Mouse (Mus musculus) thymus, postnatal 36 days (tissue): ENCODE data around the gene Mxra7.
"Not testable (repeated sequence)": the region's sequence is repeated elsewhere in the genome, so short reads cannot be mapped to it uniquely, and the experiment has no call there.

Experiments used
- DNase-seq, 2 experiments: peaks; one replicate each; pipeline ENCODE4 v3.0.0; 2022; ENCODE audit warnings: mixed read lengths in 2 of 2

Mxra7 gene

DNA sequence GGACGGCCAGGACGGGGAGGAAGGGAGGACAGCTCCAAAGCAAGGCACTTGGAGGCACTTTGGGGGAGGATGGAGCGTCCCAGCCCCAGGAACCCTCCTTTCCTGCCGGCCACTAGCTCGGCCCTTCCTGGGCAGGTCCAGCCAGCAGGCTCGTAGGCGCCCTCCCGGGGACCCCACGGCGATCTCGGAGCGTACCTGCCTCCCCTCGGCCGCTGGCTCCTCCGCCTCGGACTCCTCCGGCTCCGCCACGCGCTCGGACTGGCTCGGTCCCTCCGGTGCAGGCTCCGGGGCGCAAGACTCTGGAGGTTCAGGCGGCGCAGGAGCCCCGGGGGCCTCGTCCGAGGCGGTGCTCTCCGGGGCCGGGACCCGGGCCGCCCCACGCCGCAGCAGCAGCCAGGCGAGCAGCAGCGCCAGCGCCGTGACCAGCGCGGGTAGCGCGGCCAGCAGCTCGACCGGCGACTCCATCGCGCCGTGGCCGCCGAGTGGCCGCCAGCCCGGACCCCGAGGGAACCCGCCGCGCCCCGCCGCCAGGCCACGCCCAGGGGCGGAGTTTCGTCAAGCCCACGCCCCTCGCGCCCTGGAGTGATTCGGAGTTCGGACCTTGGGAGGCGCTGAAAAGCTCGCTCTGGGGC, at the start of gene Mxra7:
Mxra7 (minus strand) TSS at position 513 of the 632 bp plus-strand sequence.
- DNase-seq, result peak; percentile 58 to 61

DNA sequence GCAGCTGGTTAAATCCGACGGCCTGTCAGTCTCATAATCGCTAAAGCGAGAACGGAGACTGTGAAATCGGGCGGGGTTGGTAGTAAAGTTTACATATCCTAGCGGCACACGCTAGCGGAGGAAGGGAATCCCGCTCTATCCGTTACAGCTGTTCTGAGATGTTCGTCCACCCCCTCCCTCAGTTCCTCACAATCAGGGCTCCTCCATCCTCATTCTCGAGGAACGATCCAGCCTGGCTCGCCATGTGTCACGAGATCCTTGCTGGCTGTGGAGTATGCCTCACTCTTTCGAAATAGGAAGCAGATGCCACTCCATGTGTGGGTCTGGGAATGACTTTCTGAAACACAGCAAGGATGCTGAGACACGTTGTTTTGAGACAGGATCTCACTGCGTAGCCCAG, 46.1 kb upstream of the Mxra7 start:
- DNase-seq, result no peak

GRCm38 (mm10) chr11:116871538-116871937, 43.7 kb upstream of the Mxra7 start:
- DNase-seq, result no peak

GRCm38 (mm10) chr11:116869641-116870040, 41.8 kb upstream of the Mxra7 start:
- no peak for DNase-seq

DNA sequence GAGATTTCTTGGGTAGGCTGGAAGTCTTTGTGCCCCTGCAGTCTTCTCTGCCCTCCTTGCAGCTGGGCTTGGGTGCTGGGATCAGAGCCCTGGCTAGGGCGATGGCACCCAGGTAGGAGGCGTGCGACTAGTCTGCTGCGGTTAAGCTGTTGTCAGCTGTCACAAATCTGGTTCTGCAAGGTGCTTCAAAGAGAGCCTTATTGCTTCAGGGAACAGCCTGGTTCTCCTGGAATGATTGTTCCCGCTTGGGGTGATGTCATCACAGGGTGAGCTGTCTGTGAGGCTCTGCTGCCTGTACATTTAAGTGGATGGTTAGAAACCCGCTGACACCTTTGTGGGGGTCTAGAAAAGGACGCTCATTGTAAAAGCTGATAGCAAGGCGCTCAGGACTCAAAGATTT, 41.4 kb upstream of the Mxra7 start:
- DNase-seq, result no peak

- no peak for DNase-seq
Observed at GRCm38 (mm10) chr11:116868129-116868528, 40.3 kb upstream of the Mxra7 start.

DNA sequence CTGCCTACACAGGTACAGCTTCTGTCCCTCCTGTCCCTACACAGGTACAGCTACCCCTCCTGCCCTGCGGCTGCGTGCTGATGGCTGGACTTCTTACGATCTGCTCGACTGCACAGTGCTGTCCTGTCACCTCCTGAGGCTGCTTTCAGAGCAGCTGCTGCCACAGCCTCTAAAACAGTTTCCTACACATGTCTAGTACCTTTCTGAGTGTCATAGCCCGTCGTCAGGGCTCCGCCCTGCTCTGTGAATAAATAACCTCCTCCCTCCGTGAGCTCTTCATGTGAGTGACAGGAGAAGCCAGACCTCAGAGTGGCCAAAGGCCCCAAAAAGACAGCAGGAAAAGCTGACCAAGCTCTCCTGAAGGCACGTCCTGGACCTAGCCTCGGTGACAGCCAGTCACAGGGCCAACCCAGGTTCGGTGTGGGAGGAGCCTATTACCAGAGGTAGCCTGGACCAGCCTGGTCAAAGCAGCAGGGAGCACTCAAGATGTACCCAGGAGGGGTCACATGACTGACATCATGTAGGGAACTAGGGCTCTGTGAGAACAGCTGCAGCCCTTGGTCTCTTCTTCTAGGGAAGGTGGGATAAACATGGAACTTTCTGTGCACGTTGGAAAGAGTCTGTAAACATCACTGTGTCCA, 38.2 kb upstream of the Mxra7 start:
- no peak for DNase-seq

DNA sequence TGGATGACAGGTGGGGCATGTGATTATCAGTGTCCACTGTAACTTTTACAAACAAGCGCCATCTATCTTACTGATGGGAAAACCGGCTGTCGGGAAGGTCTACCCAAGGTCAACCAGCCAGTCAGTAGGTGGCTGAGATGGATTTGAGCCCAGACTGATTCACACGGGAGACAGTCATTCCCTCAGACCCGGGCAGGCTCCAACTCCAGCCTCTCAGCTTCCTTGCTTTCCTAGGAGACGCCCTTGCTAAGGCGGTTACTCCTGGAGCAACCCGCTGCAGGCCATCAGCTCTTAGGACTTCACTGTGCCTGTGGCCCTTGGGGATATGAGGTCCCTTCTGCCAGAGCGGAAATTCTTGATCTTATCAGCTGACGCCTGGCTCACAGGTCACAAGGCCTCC, 36.6 kb upstream of the Mxra7 start:
- no peak for DNase-seq

DNA sequence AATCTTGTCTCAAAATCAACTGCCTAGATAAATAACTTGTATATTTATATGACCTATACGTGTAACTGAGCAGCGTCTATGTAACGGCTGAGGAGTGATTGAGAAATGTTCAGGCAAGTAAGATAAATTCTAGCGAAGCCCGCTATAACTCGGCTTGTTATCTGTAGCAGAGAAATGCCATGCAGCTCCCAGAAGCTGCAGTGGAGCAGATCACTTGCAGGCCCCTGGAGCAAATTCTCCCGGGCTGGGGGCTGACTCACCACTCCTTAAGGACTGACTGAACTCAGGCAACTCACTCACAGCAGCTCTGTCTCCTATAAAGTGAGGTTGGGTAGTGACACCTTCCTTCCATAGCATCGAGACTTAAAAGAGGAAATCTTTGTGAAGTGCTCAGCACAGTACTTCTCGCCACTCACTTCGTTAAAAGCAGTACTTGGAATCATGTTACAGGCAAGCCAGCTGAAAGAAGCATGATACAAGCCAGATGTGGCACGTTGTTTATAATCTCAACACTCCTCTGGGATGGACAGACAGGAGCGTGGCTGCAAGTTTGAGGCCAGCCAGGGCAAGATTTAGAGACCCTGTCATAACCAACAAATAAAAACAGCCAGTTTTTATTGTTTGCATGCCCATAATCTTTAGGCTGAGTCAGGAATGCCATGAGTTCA, 29.5 kb upstream of the Mxra7 start:
- no peak for DNase-seq

GRCm38 (mm10) chr11:116854279-116854678, 26.4 kb upstream of the Mxra7 start:
- no peak for DNase-seq

DNA sequence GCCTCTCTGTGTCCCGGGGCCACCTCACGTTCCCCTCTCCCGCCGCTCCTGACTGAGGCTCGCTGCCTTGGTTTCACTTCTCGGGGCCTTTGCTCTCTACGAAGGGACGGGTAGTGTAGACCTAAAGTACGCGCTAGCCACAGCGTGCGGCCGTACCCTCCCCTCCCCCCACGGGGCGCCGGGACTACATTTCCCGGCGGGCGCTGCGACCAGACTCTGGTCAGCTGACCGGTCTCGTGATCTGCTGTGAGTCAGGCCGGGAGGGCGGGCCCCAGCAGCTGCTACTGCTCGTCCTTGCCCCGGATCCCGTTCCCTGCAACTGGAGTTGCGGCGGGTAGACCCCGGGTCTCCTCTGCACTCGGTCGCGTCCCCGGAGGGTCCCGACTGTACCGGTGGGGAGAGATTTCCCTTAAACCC, 25.7 kb upstream of the Mxra7 start:
- DNase-seq, result peak; percentile 97

GRCm38 (mm10) chr11:116852891-116853511, 25.2 kb upstream of the Mxra7 start, which contains the start of gene Srsf2:
Gene Srsf2 (minus strand): TSS chr11:116853094.
- DNase-seq, result peak; percentile 97

DNA sequence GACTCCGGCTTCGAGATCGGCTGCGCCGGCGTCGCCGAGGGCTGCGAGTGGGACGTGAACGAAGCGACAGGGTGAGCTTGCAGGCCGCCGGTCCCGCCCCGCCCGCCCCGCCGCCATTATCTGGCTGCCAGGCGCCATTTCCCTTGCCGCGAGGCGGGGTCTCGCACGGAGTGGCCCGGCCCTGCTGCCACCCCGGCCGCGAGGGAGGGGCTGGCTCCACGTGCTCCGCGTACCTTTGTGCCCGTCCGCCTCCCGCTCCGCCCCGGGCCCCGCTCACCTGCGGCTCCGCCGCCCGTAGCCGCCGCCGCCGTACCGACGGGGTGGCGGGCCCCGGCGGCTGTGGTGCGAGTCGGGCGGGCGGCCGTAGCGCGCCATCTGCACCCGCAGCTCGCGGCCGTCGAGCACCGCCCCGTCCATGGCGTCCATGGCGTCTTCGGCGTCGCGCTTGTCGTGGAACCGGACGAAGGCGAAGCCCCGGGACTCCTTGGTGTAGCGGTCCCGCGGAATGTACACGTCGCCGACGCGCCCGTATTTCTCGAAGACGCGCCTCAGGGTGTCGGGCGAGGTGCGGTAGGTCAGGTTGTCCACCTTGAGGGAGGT, 24.5 kb upstream of the Mxra7 start, which contains the start of gene Mfsd11:
Mfsd11 (plus strand) TSS at position 150 of the 600 bp plus-strand sequence.
- peak; percentile 82 to 91 for DNase-seq

GRCm38 (mm10) chr11:116851576-116852290, 23.9 kb upstream of the Mxra7 start:
- no peak for DNase-seq

- no peak for DNase-seq
Observed at GRCm38 (mm10) chr11:116850833-116851477, 23.1 kb upstream of the Mxra7 start.

DNA sequence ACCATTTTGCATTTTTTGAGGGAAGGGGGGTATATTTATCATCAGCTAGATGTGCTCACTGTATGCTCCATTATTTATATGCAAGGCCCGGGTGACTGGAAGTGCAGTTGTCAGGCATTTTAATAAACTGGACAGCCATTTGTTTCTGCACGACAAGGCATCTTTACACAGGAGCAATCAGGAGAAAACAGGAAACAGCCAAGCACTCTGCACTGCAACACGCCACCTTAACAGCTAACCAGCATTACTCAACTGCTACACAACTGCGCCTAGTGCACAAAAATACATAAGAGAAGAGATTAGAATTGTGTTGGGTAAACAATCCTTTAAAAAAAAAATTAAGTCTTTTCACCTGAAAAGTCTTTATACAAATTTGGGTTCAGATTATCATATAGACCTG, 22.2 kb upstream of the Mxra7 start:
- DNase-seq, result no peak

GRCm38 (mm10) chr11:116849587-116849986, 21.7 kb upstream of the Mxra7 start:
- no peak for DNase-seq

GRCm38 (mm10) chr11:116848877-116849178, 21.0 kb upstream of the Mxra7 start:
- not testable (repeated sequence) for DNase-seq

DNA sequence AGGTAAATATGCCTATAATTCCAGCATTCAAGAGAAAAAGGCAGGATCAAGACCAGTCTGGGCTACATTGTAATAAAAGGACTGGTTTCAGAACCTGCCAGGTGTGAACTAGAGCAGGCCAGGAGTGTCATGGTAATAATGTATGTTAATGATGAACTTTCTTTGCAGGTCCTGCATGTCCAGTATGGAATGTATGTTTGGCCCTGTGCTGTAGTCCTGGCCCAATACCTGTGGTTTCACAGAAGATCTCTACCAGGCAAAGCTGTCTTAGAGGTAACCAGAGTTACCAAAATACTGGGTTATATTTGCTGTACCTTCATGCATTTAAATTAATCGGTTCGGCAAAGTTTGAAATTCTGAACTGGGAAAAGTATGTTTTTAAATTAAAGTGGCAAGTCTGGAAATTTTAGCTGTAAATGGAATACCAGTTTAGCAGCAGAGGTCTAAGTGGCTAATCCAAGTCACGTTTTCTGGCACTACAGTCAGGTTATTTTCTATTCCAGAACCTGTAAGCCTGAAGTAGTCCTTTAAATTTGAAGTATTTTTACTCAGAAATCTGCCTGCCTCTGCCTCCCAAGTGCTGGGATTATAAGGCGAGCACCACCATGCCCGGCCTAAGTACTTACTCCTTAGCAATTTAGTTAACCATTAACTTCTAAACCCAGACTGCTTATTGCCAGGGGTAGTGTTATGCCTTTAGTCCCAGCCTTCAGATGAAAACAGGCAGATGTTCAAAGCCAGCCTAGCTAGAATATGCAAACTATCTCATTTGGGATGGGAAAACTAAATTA, 20.4 kb upstream of the Mxra7 start:
- no peak for DNase-seq

DNA sequence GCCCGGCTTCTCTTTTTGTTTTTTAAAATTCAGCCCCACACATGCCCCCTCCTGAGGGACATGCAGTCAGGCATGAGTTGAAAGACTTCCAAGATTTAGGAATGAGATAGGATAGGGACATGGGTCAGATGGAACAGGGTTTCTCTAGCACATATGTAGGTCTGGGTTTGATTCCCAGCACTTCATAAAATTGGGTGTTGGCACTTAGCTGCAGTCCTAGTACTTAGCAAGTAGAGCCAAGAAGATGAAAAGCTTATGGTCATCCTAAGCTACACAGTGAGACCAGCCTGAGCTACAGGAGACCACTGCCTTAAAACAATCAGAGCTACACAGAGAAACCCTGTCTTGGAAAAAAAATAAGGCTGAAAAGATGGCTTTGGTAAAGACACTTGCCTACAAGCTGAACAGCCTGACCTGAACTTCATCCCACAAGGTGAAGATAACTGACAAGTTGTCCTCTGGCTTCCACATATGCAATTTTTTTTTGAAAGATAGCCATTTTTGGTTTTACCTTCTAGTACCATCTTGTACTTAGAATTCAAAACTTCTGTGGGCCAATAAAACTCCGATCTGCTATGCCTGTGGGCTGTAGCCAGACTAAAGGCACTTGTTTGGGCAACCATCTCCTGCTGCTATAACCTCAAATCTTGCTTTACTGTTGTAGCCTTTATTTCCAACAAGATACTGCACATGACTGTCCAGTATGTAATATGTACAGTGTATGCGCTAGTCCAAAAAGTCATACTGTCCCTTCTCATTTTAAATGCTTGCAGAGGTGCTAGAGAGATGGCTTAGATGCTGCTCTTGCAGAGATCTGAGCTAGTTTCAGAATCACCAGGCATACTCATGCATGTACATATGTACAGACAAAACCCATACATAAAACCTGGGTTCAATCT, 19.6 kb upstream of the Mxra7 start:
- DNase-seq, result no peak
